10 mouse cellular contexts compared by ENCODE assay signal in the genomic region with DNA sequence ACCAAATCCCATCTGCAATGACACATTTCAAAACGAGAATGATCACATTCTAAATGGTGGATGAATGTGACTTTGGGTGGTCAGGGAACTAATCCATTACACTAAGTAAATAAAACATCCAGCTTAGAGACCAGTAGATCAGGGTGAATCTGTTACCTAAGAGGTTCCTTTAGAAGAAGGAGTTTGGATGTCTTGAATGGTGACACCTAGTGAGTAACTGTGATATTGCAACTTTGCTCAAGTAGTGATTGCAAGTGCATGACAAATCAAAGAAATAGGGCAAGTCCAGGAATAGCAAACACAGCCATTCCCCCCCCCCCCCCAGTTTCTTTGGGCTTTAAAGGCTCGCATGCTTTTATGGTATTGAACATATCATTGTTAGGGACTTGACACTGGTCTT.
DNase-seq lines count a peak whose midpoint lies in the region; ATAC-seq and TF ChIP-seq lines count a peak whose summit lies in the region.
"Had no signal": no experiment of that assay in that cellular context is flagged by ENCODE, and none has a peak within 500 bp of the region (broad histone marks: within the 10 kb centered on the region; RNA-seq: fewer than 3 reads in every experiment).

No protein-coding gene starts in this region.

- H3K4me2 ChIP-seq in lung, embryonic 14.5 days = no peak overlapping the region
- H3K4me2 ChIP-seq: hindbrain, embryonic 15.5 days had no signal

- no peaks in the 10 kb centered on the region for H3K27me3 ChIP-seq in lung, embryonic 14.5 days (ENCODE audit: insufficient read depth, low read length)
- H3K27me3 ChIP-seq: hindbrain, embryonic 15.5 days had no signal

- H3K4me3 ChIP-seq in gastrocnemius, adult 2 months = no peak overlapping the region
- no peak overlapping the region for H3K4me3 ChIP-seq in lung, embryonic 14.5 days (ENCODE audit: low read depth, low read length)
- H3K4me3 ChIP-seq: hindbrain, embryonic 15.5 days; myocyte had no signal

- H3K27ac ChIP-seq in gastrocnemius, adult 2 months = no peak overlapping the region
- H3K27ac ChIP-seq in lung, embryonic 14.5 days (ENCODE audit: low read depth) = no peak overlapping the region
- H3K27ac ChIP-seq: hindbrain, embryonic 15.5 days had no signal

- no peak for ATAC-seq in lung, embryonic 14.5 days (ENCODE audit: insufficient read depth)
- peak; percentile 43 for ATAC-seq in activated CD4-positive, CD25-positive, alpha-beta regulatory T cell, adult 4 months

- H3K36me3 ChIP-seq in lung, embryonic 14.5 days (ENCODE audit: insufficient read depth) = no peaks in the 10 kb centered on the region
- H3K36me3 ChIP-seq: hindbrain, embryonic 15.5 days had no signal

- 27% methylated on average over 2 of the region's 2 CpGs for WGBS in lung, embryonic 14.5 days

- no peaks in the 10 kb centered on the region for H3K9me3 ChIP-seq in lung, embryonic 14.5 days (ENCODE audit: low read depth, low read length)
- H3K9me3 ChIP-seq: hindbrain, embryonic 15.5 days had no signal

- intact Hi-C loops in gastrocnemius, adult 2 months (cut with DNase I) = loop anchor here (1.0 to 10.0 kb wide), 2 partner anchors 72 to 235 kb away; no protein-coding TSS in a partner anchor

- H3K4me1 ChIP-seq in lung, embryonic 14.5 days (ENCODE audit: insufficient read depth) = no peaks in the 10 kb centered on the region
- H3K4me1 ChIP-seq: hindbrain, embryonic 15.5 days had no signal

- H3K9ac ChIP-seq in lung, embryonic 14.5 days = no peak overlapping the region
- H3K9ac ChIP-seq: hindbrain, embryonic 15.5 days had no signal

- peak; percentile 69 for TF ChIP-seq CTCF in gastrocnemius, adult 2 months (IDR thresholded peaks at IDR 0.05)
- TF ChIP-seq CTCF in lung, embryonic 14.5 days (IDR thresholded peaks at IDR 0.05; ENCODE audit: low read depth) = peak; percentile 62

- DNase-seq in gastrocnemius, adult 2 months = no peak
- no peak for DNase-seq in gastrocnemius, postnatal 4 days (ENCODE audit: low spot score in 2 of 2)
- DNase-seq in lung, embryonic 14.5 days = peak; percentile 78
- no peak for DNase-seq in lung, postnatal 4 days
- peak; percentile 47 for DNase-seq in lung, postnatal 10 days
- no peak for DNase-seq in testis, postnatal 10 days (ENCODE audit: low spot score)
- no peak for DNase-seq in spleen, postnatal 4 days (ENCODE audit: low spot score in 2 of 2)

Comparison
In these comparisons a context has a peak if more than half of its experiments do, and no peak if none do; other contexts are left out.
1. DNase-seq: peak in lung, embryonic 14.5 days (single experiment) and lung, postnatal 10 days (single experiment); none in gastrocnemius, adult 2 months (single experiment), gastrocnemius, postnatal 4 days (0 of 2), lung, postnatal 4 days (0 of 2), testis, postnatal 10 days (single experiment) and spleen, postnatal 4 days (0 of 2).